Mouse (Mus musculus): ENCODE results near the gene Rpl12.

GRCm38 (mm10) chr2:32964659-32965457 is 3.5 kb downstream of the Rpl12 start:
- TF ChIP-seq CTCF (IDR thresholded peaks at IDR 0.05; ENCODE audit: low read depth) (no peak), EP300 (IDR thresholded peaks at IDR 0.05; ENCODE audit: low read depth) (no peak)

Measured in liver, embryonic 14.5 days (tissue).